Comparison of ENCODE assay signal across 10 mouse cellular contexts in the genomic region with DNA sequence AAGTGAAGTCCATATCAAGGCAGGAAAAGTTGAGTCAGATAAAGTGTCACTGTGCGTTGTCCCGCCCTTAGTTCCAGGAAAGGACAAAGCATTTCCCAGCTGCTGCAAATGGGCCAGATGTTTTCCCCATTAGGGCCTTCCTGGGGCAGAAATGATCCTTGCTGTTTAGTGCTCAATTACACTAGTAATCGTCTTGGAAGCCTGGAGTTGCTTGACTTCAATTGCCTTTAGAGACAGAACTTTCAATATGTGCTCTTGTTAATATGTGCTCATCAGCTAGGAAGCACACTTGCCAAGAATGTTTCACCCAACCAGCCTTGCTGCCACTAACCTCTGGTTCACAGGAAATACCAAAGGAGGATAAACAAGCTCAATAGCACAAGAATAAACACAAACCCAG.
DNase-seq lines count a peak whose midpoint lies in the region; ATAC-seq lines count a peak whose summit lies in the region.
"Had no signal": no experiment of that assay in that cellular context is flagged by ENCODE, and none has a peak within 500 bp of the region (broad histone marks: within the 10 kb centered on the region; RNA-seq: fewer than 3 reads in every experiment).

No protein-coding gene starts in this region.

- H3K36me3 ChIP-seq in heart, embryonic 10.5 days, result no peaks in the 10 kb centered on the region
- H3K36me3 ChIP-seq: hindbrain, embryonic 15.5 days; midbrain, embryonic 10.5 days had no signal

- H3K4me1 ChIP-seq in heart, embryonic 10.5 days, result 0 out of 2 replicates have a peak, but pooled peaks cover 6% of the 10 kb centered on the region
- H3K4me1 ChIP-seq: hindbrain, embryonic 15.5 days; midbrain, embryonic 10.5 days had no signal

- no peak overlapping the region for H3K27ac ChIP-seq in heart, embryonic 10.5 days
- H3K27ac ChIP-seq: hindbrain, embryonic 15.5 days; midbrain, embryonic 10.5 days had no signal

- intact Hi-C loops in heart, postnatal 25 days (cut with DNase I), result no loop called here

- no peak overlapping the region for H3K4me3 ChIP-seq in heart, embryonic 10.5 days
- H3K4me3 ChIP-seq: hindbrain, embryonic 15.5 days; midbrain, embryonic 10.5 days had no signal

- peak; percentile 41 to 75 for DNase-seq in heart, adult 18-20 months
- DNase-seq in heart, embryonic 10.5 days (ENCODE audit: low spot score), result no peak
- peak; percentile 46 for DNase-seq in embryo, embryonic 10.5 days (ENCODE audit: low spot score)
- peak; percentile 6 for DNase-seq in heart, postnatal 25 days (ENCODE audit: low spot score)
- peak; percentile 37 for DNase-seq in lung, postnatal 36 days
- no peak for DNase-seq in layer of hippocampus, postnatal 25 days (ENCODE audit: extremely low spot score in 1 of 2, low spot score in 1 of 2)
- no peak for DNase-seq in left cerebral cortex, adult 8-10 months (ENCODE audit: low spot score in 2 of 2)

- H3K27me3 ChIP-seq in heart, embryonic 10.5 days (ENCODE audit: insufficient read depth, poor library complexity, severe bottlenecking), result no peaks in the 10 kb centered on the region
- H3K27me3 ChIP-seq: hindbrain, embryonic 15.5 days had no signal

- no peak for ATAC-seq in megakaryocyte-erythroid progenitor cell, adult 5-6 weeks (replicated peaks; ENCODE audit: low FRiP score, low TSS enrichment, poor library complexity, severe bottlenecking)

- 0 out of 2 replicates have a peak, but pooled peaks cover 4% of the 10 kb centered on the region for H3K9me3 ChIP-seq in heart, embryonic 10.5 days
- H3K9me3 ChIP-seq: hindbrain, embryonic 15.5 days had no signal

- WGBS in heart, embryonic 10.5 days, result 41% methylated on average over 3 of the region's 3 CpGs

Comparison
In these comparisons a context has a peak if more than half of its experiments do, and no peak if none do; other contexts are left out.
1. DNase-seq: peak in heart, adult 18-20 months (2 of 2), embryo, embryonic 10.5 days (single experiment), heart, postnatal 25 days (single experiment) and lung, postnatal 36 days (single experiment); none in heart, embryonic 10.5 days (single experiment), layer of hippocampus, postnatal 25 days (0 of 2) and left cerebral cortex, adult 8-10 months (0 of 2).